Mouse (Mus musculus) hindbrain, embryonic 12.5 days (tissue): ENCODE data around the gene Cacna1s. TPM values are rescaled to one million over a fixed set of nuclear protein-coding genes. Genes with fewer than 3 reads are reported as not detected.
A peak's percentile ranks its signal among the peaks of the same experiment; 100 is the strongest.

Experiments used
- ATAC-seq: fragments of 200-750 bp; cut with Nextera tagmentation; 2 replicates; pipeline ENCODE4 v1.8.0; 2017; ENCODE audit warnings: moderate TSS enrichment; ENCODE audit not compliant: low FRiP score
- H3K27ac ChIP-seq: fragments of 300-500 bp; sonication (generic); 2 replicates; pipeline ENCODE4 v1.5.1; 2016; ENCODE audit warnings: mild to moderate bottlenecking
- H3K27me3 ChIP-seq: fragments of 300-500 bp; sonication (generic); 2 replicates; pipeline ENCODE4 v1.6.1; 2016; ENCODE audit warnings: mild to moderate bottlenecking
- H3K36me3 ChIP-seq: fragments of 300-500 bp; sonication (generic); 2 replicates; pipeline ENCODE4 v1.6.1; 2016; ENCODE audit warnings: mild to moderate bottlenecking
- H3K4me1 ChIP-seq: fragments of 300-500 bp; sonication (generic); 2 replicates; pipeline ENCODE4 v1.6.1; 2016
- H3K4me2 ChIP-seq: fragments of 300-500 bp; sonication (generic); replicated peaks from 2 replicates; pipeline ENCODE4 v1.6.1; 2016; ENCODE audit warnings: mild to moderate bottlenecking
- H3K4me3 ChIP-seq: fragments of 300-500 bp; sonication (generic); 2 replicates; pipeline ENCODE4 v1.5.1; 2016; ENCODE audit warnings: mild to moderate bottlenecking
- H3K9ac ChIP-seq: fragments of 300-500 bp; sonication (generic); 2 replicates; pipeline ENCODE4 v1.6.1; 2016; ENCODE audit warnings: mild to moderate bottlenecking, moderate library complexity
- H3K9me3 ChIP-seq: fragments of 300-500 bp; sonication (generic); replicated peaks from 2 replicates; pipeline ENCODE4 v1.6.1; 2016; ENCODE audit warnings: mild to moderate bottlenecking
- WGBS: fragments of 180-500 bp; shearing (Covaris S2); methylation state at CpG from one replicate; pipeline ENCODE4 v1.1.7; 2016; 5-methylcytosine and 5-hydroxymethylcytosine counted together
- polyA plus RNA-seq: library from polyadenylated mRNA; unstranded; fragments of >200 nt; fragmentation: Nextera tagmentation; extraction: Ambion mirVana; gene quantifications from 2 replicates; pipeline ENCODE4 v1.2.1, GENCODE M21; 2016

Cacna1s gene
- polyA plus RNA-seq, 1 experiment from 2014 or later = 0.18 TPM

GRCm38 (mm10) chr1:136149702-136150101, 97.2 kb downstream of the Cacna1s start:
- Histone ChIP-seq H3K36me3 (peaks cover 93% of the 10 kb centered on the region), H3K4me1 (0 out of 2 replicates have a peak, but pooled peaks cover 1% of the 10 kb centered on the region), H3K4me3 (no peak overlapping the region), H3K4me2 (no peak overlapping the region), H3K27me3 (no peaks in the 10 kb centered on the region), H3K27ac (no peak overlapping the region), H3K9me3 (no peaks in the 10 kb centered on the region), H3K9ac (no peak overlapping the region)
- no peak for ATAC-seq
- WGBS = 84% methylated on average over 9 of the region's 9 CpGs

GRCm38 (mm10) chr1:136151371-136151770, 98.8 kb downstream of the Cacna1s start:
- Histone ChIP-seq H3K4me2 (no peak overlapping the region), H3K27ac (no peak overlapping the region), H3K9ac (no peak overlapping the region), H3K4me1 (no peaks in the 10 kb centered on the region), H3K27me3 (no peaks in the 10 kb centered on the region), H3K36me3 (peaks cover 98% of the 10 kb centered on the region), H3K9me3 (no peaks in the 10 kb centered on the region), H3K4me3 (no peak overlapping the region)
- no peak for ATAC-seq
- WGBS = 94% methylated on average over 8 of the region's 8 CpGs

GRCm38 (mm10) chr1:136156304-136156703, 103.8 kb downstream of the Cacna1s start:
- H3K27me3 ChIP-seq = no peaks in the 10 kb centered on the region
- H3K4me3 ChIP-seq = no peak overlapping the region
- H3K36me3 ChIP-seq = peaks cover 95% of the 10 kb centered on the region
- H3K4me2 ChIP-seq = no peak overlapping the region
- ATAC-seq = no peak
- no peak overlapping the region for H3K27ac ChIP-seq
- H3K9me3 ChIP-seq = no peaks in the 10 kb centered on the region
- WGBS = 96% methylated on average over 4 of the region's 4 CpGs
- H3K9ac ChIP-seq = no peak overlapping the region
- H3K4me1 ChIP-seq = no peaks in the 10 kb centered on the region

- Histone ChIP-seq H3K9ac (no peak overlapping the region), H3K36me3 (peaks cover 96% of the 10 kb centered on the region), H3K4me3 (no peak overlapping the region), H3K27me3 (no peaks in the 10 kb centered on the region), H3K27ac (no peak overlapping the region), H3K9me3 (no peaks in the 10 kb centered on the region), H3K4me1 (no peaks in the 10 kb centered on the region), H3K4me2 (no peak overlapping the region)
- 90% methylated on average over 4 of the region's 4 CpGs for WGBS
- ATAC-seq = no peak
Measured at GRCm38 (mm10) chr1:136156951-136157350, 104.4 kb downstream of the Cacna1s start.

GRCm38 (mm10) chr1:136159830-136160229, 107.3 kb downstream of the Cacna1s start:
- Histone ChIP-seq H3K9ac (no peak overlapping the region), H3K27me3 (no peaks in the 10 kb centered on the region), H3K9me3 (no peaks in the 10 kb centered on the region), H3K4me2 (no peak overlapping the region), H3K27ac (no peak overlapping the region), H3K4me3 (no peak overlapping the region), H3K36me3 (peaks cover 96% of the 10 kb centered on the region), H3K4me1 (no peaks in the 10 kb centered on the region)
- ATAC-seq = no peak
- 40% methylated on average over 12 of the region's 12 CpGs for WGBS

GRCm38 (mm10) chr1:136160297-136160696, 107.7 kb downstream of the Cacna1s start:
- no peak for ATAC-seq
- peaks cover 96% of the 10 kb centered on the region for H3K36me3 ChIP-seq
- H3K27ac ChIP-seq = no peak overlapping the region
- no peak overlapping the region for H3K4me3 ChIP-seq
- peaks cover 1% of the 10 kb centered on the region for H3K4me1 ChIP-seq
- H3K9me3 ChIP-seq = no peaks in the 10 kb centered on the region
- H3K27me3 ChIP-seq = no peaks in the 10 kb centered on the region
- H3K4me2 ChIP-seq = no peak overlapping the region
- WGBS = 88% methylated on average over 12 of the region's 12 CpGs
- H3K9ac ChIP-seq = no peak overlapping the region

- Histone ChIP-seq H3K4me2 (no peak overlapping the region), H3K4me1 (peaks cover 6% of the 10 kb centered on the region), H3K27ac (no peak overlapping the region), H3K9ac (no peak overlapping the region), H3K9me3 (no peaks in the 10 kb centered on the region), H3K27me3 (no peaks in the 10 kb centered on the region), H3K4me3 (no peak overlapping the region), H3K36me3 (peaks cover 96% of the 10 kb centered on the region)
- no peak for ATAC-seq
- 95% methylated on average over 6 of the region's 6 CpGs for WGBS
Measured at GRCm38 (mm10) chr1:136160930-136161329, 108.4 kb downstream of the Cacna1s start.

GRCm38 (mm10) chr1:136161333-136161921, 108.9 kb downstream of the Cacna1s start:
- no peak overlapping the region for H3K4me2 ChIP-seq
- no peaks in the 10 kb centered on the region for H3K9me3 ChIP-seq
- ATAC-seq = no peak
- 92% methylated on average over 7 of the region's 7 CpGs for WGBS
- H3K4me3 ChIP-seq = no peak overlapping the region
- H3K4me1 ChIP-seq = peaks cover 6% of the 10 kb centered on the region
- no peak overlapping the region for H3K9ac ChIP-seq
- no peak overlapping the region for H3K27ac ChIP-seq
- H3K27me3 ChIP-seq = no peaks in the 10 kb centered on the region
- H3K36me3 ChIP-seq = peaks cover 96% of the 10 kb centered on the region

GRCm38 (mm10) chr1:136165436-136165835, 112.9 kb downstream of the Cacna1s start:
- peak; percentile 21; the same call in 1 of the 2 replicates for ATAC-seq

GRCm38 (mm10) chr1:136167657-136168056, 115.1 kb downstream of the Cacna1s start:
- Histone ChIP-seq H3K27me3 (no peaks in the 10 kb centered on the region), H3K27ac (no peak overlapping the region), H3K4me1 (peaks cover 6% of the 10 kb centered on the region), H3K4me3 (no peak overlapping the region), H3K36me3 (peaks cover 94% of the 10 kb centered on the region), H3K9ac (0 out of 2 replicates have a peak overlapping the region, but pooled peaks have one; percentile 13), H3K9me3 (no peaks in the 10 kb centered on the region), H3K4me2 (no peak overlapping the region)
- whole genome bisulfite sequencing = 71% methylated on average over 8 of the region's 8 CpGs
- no peak for ATAC-seq

More at GRCm38 (mm10) chr1:136165436-136165835, 112.9 kb downstream of the Cacna1s start:
- Histone ChIP-seq H3K27ac (no peak overlapping the region), H3K9me3 (no peaks in the 10 kb centered on the region), H3K4me3 (no peak overlapping the region), H3K27me3 (no peaks in the 10 kb centered on the region), H3K4me2 (no peak overlapping the region), H3K9ac (no peak overlapping the region), H3K36me3 (peaks cover 95% of the 10 kb centered on the region), H3K4me1 (peaks cover 6% of the 10 kb centered on the region)
- 34% methylated on average over 2 of the region's 2 CpGs for WGBS

Other genes with a start within 250 kb of the Cacna1s start
- 1.1 and 3.5 TPM in 2 replicates for gene Lad1, start 234.2 kb upstream of the Cacna1s start, polyA plus RNA-seq
- gene Tnnt2, start 216.4 kb upstream of the Cacna1s start, polyA plus RNA-seq = 5.1 and 18.5 TPM in 2 replicates
- 0.35 and 0.39 TPM in 2 replicates for gene Pkp1, start 133.5 kb upstream of the Cacna1s start, polyA plus RNA-seq
- gene Igfn1, start 46.4 kb upstream of the Cacna1s start, polyA plus RNA-seq = not detected in 2 replicates
- gene Tmem9, start 44.6 kb upstream of the Cacna1s start, polyA plus RNA-seq = 137 and 141 TPM in 2 replicates
- gene Ascl5, start 1.9 kb upstream of the Cacna1s start, polyA plus RNA-seq = not detected in 2 replicates
- gene Kif21b, start 78.6 kb downstream of the Cacna1s start, polyA plus RNA-seq = 39.1 and 44.7 TPM in 2 replicates
- gene Mroh3, start 160.1 kb downstream of the Cacna1s start, polyA plus RNA-seq = 0.34 TPM in 1 of 2 replicates, not detected in the other
- 13.2 and 13.8 TPM in 2 replicates for gene Inava, start 181.5 kb downstream of the Cacna1s start, polyA plus RNA-seq
- not detected in 2 replicates for gene Gpr25, start 208.1 kb downstream of the Cacna1s start, polyA plus RNA-seq